Mouse (Mus musculus): Measurements from ENCODE around the gene B430306N03Rik.

B430306N03Rik gene

DNA sequence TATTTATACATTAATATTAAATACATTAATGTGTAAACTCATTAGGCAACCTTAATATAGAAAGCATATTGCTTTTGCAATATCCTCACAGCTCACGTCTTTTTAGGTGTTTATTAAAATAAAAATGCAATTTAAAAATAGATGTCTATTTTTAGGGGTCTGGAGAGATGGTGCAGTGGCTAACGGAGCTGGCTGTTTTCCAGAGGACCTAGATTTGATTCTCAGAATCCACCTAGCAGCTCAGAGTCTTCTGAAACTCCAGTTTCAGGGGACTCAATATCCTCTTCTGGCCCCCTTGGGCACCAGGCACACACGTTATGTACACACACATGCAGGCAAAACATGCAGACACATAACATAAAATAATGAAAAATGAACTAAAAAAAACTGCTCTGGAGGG lies 46.4 kb downstream of the B430306N03Rik start:
- no peak for DNase-seq (ENCODE audit: low spot score in 2 of 2)

- no peak for DNase-seq (ENCODE audit: low spot score in 2 of 2)
Measured at GRCm38 (mm10) chr17:48362966-48363365, 47.0 kb downstream of the B430306N03Rik start.

DNA sequence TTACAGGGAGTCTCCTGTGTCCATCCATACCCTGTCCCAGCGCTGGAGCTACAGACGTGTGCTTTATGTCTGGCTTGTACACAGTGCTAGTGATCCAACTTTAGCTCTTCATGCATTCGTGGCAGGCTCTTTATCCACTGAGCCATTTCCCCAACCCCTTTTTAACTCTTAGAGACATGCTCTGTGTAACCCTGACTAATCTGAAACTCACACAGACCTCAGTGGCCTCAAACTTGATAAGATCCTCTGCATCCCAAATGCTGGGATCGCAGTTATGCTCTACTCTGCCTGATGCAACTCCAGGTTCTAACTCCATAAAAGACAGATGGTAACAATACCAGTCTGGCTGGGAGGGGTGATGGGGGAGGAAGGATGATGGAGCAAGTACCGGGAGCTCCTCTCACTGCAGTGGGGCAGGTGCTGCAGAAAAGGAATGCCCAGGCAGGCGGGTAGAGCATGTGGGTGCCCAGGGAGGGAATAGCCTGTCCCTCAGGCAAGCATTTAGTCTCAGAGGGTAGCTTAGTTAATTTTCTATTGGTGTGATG lies 47.6 kb downstream of the B430306N03Rik start:
- no peak for DNase-seq (ENCODE audit: low spot score in 2 of 2)

DNA sequence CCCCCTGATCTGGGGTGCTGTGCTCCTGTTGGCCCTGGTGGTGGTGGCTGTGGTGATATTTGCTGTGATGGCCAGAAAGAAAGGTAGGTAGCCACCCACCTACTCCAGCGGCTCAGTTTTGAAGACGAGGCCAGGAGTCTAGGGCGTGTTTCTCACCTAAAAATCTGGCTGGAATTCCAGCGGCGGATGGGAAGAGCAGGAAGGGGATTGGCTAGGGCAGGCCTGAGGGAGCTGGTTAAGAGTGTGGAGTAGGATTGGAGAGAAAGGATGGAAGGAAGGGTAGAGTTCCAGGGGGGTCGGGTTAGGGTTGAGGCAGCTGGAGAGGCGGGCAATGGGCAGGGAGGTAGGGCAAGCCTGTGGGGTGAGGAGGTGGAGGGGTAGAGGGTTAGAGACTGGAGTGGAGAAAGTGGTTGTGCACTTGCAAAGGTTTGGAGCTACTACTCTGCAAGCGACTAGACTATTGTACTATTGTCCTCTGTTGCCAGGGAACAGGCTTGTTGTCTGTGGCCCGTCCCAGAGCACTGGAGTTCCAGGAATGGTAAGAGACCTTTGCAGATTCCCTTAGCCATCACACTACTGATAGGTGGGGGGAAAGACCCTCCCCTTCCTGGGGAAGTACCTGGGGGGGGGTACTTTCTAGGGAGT lies 49.7 kb downstream of the B430306N03Rik start:
- no peak for DNase-seq (ENCODE audit: low spot score in 2 of 2)

- DNase-seq (ENCODE audit: low spot score in 2 of 2): no peak
Measured at GRCm38 (mm10) chr17:48366806-48367205, 50.9 kb downstream of the B430306N03Rik start.

GRCm38 (mm10) chr17:48371621-48372020 lies 55.7 kb downstream of the B430306N03Rik start:
- DNase-seq (ENCODE audit: low spot score in 2 of 2): no peak

GRCm38 (mm10) chr17:48372987-48373386 lies 57.0 kb downstream of the B430306N03Rik start:
- DNase-seq (ENCODE audit: low spot score in 2 of 2): no peak

DNA sequence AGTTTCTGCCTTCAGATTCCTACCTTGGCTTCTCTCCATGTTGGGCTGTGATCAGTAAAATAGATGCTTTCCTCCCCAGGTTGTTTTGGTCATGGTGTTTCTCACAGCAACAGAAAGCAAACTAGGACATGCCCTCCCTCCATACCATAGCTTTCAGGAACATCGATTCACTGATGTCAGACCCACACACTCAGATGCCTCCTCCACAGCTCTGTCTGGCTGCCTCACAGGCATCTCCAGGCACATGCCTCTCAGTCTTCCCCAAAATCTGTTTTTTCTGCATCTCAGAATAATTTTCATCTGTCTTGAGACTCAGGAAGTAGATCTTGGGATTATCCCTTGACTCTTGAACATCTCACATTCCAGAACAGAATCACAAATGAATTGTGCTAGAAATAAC lies 60.2 kb downstream of the B430306N03Rik start:
- no peak for DNase-seq (ENCODE audit: low spot score in 2 of 2)

All from thymus, postnatal 10 days (tissue).